Mouse (Mus musculus) thymus, adult 18-20 months (tissue): Measurements from ENCODE around the gene Nufip2.
A peak's percentile ranks its signal among the peaks of the same experiment; 100 is the strongest.
"Not testable (repeated sequence)": the region's sequence is repeated elsewhere in the genome, so short reads cannot be mapped to it uniquely, and the experiment has no call there.

Experiments used
- DNase-seq, 2 experiments: peaks; one replicate each; pipeline ENCODE4 v3.0.0; 2022; ENCODE audit warnings: mixed read lengths in 2 of 2

Nufip2 gene

GRCm38 (mm10) chr11:77719055-77719454 lies 33.1 kb downstream of the Nufip2 start:
- DNase-seq: no peak

DNA sequence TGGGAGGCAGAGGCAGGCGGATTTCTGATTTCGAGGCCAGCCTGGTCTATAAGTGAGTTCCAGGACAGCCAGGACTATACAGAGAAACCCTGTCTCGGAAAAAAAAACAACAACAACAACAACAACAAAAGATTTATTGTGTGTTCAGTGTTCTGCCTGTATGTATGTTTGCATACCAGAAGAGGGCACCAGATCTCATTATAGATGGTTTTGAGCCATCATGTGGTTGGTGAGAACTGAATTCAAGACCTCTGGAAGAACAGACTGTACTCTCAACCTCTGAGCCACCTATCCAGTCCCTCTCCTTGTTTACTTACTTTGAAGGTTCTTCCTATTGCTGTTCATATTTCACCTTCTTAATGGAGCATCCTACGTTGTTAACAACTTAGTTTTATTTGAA lies 35.4 kb downstream of the Nufip2 start:
- DNase-seq: no peak

GRCm38 (mm10) chr11:77724766-77725165 lies 38.8 kb downstream of the Nufip2 start:
- no peak for DNase-seq

DNA sequence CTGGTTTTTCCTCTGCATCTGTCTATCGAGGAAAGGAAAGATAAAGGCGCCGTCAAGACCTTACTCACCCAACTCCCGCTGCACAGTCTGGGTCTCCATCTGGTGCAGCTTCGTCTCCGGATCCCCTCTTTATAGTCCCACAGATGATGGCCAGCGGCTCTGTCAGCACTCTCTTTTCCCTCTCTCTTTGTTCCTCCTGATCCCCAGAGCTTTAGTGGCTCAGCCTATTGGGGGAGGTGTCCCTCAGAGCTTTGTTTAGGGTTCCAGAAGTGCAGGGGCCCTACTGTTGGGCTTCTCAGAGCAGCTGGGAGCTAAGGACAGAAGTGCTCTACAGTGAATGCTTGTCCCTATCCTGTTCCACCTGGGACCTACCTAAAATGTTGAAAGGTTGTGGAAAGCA lies 39.2 kb downstream of the Nufip2 start, which contains the start of gene Cryba1:
Cryba1 (minus strand) TSS at position 101 of the 400 bp plus-strand sequence.
- DNase-seq: no peak

GRCm38 (mm10) chr11:77728587-77728986 lies 42.6 kb downstream of the Nufip2 start:
- no peak for DNase-seq

DNA sequence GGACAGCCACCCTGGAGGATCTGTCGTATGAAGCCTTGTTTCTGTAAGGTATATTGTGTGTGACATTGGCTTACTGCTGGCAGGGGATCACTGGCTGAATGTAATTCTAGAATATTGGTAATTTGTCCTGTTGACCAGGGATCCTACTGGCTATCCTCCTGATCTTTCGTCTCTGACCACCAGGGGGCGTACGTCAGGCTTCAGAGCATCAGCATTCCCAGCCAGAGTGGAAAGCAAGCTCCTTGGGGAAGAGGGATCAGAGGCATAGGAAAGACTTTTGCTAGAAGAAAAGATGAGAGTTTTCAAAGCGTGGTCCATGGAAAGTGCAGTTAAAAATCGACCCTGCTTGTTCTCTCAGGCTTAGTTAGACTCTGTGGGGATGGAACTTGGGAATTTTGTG lies 51.3 kb downstream of the Nufip2 start:
- peak; percentile 21 to 30 for DNase-seq

DNA sequence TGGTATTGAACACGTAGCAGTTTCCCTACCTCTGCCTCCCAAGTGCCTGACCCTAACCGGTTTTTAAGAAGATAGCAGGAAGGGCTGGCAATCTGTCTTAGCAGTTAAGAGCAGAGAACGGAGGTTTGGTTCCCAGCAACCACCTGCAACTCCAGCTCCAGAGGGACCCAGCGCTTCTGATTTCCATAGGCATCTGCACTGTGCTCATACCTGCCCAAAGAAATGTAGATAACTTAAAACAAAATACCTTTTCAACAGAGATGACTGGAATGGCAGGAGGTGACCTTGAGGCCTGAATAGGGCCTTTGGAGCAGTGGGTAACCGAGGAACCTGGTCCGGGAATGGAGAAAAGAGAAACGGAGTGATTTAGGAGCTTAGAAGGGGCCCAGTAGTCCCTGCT lies 52.6 kb downstream of the Nufip2 start:
- no peak for DNase-seq

DNA sequence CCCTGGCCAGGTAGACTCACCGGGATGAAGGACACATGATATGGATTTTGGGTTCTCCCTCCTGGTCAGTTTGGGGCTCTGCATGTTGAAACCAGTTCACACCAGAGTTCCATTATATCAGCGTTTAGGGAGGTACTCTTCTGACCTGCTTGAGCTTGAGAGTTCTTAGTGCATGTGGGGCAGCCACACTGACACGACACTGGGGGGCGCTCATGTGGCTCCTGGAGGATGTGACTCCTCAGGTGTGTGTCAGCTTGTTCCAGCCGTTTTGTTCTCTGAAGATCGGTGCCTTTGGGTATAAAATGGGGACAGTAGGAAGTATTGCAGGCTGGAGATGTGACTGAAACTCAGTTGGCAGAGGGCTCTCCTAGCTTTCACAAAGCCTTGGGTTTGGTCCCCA lies 58.0 kb downstream of the Nufip2 start:
- peak; percentile 13 to 26 for DNase-seq

DNA sequence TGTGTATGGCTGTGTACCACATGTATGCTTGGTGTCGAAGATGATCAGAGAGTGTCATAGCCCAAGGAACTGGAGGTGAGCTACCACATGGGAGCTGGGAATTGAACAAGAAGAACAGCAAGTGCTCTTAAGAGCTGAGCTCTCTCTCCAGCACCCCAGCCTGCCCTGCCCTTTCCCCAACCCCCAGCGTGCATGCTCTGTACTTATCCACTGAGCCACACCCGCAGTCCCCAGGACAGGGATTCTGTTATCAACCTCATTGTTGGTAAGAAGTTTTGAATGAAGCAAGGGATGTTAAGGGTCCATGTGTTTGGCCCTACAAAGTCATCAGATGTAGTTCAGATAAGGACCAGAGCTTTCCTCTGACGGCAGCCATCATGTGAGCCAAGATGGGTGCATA lies 60.7 kb downstream of the Nufip2 start:
- DNase-seq: no peak

DNA sequence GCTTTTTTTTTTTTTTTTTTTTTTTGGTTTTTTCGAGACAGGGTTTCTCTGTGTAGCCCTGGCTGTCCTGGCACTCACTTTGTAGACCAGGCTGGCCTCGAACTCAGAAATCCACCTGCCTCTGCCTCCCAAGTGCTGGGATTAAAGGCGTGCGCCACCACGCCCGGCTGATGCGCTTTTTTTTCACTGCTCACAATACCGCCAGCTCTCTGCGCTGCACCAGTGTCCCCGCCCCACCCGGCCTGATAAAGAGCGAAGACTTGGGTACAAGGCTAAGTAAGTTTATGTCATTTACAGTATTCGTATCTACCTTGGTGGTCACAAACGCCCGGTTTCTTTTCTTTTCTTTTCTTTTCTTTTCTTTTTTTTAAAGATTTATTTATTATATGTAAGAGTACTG lies 61.1 kb downstream of the Nufip2 start:
- not testable (repeated sequence) for DNase-seq

- no peak for DNase-seq
Observed at GRCm38 (mm10) chr11:77748996-77749395, 63.0 kb downstream of the Nufip2 start.

- no peak for DNase-seq
Observed at GRCm38 (mm10) chr11:77752525-77752924, 66.6 kb downstream of the Nufip2 start.

- no peak for DNase-seq
Observed at GRCm38 (mm10) chr11:77753469-77753868, 67.5 kb downstream of the Nufip2 start.

DNA sequence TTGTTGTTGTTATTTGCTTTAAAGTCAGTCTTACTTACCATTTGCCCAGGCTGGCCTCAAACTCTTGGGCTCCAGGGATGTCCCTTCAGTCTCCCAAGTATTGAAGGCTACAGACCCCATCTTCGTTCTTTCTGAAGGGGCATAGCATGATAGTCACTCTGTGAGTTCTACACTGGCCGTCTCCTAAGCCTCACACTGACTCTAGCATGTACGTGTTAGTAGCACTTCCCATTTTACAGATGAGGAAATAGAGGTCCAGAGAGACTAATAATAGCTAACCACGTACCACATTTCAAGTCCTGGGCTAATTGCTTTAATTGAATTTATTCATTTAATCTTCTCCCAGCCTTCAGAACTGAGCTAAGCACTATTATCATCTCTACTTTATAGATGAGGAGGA lies 74.1 kb downstream of the Nufip2 start:
- DNase-seq: no peak

DNA sequence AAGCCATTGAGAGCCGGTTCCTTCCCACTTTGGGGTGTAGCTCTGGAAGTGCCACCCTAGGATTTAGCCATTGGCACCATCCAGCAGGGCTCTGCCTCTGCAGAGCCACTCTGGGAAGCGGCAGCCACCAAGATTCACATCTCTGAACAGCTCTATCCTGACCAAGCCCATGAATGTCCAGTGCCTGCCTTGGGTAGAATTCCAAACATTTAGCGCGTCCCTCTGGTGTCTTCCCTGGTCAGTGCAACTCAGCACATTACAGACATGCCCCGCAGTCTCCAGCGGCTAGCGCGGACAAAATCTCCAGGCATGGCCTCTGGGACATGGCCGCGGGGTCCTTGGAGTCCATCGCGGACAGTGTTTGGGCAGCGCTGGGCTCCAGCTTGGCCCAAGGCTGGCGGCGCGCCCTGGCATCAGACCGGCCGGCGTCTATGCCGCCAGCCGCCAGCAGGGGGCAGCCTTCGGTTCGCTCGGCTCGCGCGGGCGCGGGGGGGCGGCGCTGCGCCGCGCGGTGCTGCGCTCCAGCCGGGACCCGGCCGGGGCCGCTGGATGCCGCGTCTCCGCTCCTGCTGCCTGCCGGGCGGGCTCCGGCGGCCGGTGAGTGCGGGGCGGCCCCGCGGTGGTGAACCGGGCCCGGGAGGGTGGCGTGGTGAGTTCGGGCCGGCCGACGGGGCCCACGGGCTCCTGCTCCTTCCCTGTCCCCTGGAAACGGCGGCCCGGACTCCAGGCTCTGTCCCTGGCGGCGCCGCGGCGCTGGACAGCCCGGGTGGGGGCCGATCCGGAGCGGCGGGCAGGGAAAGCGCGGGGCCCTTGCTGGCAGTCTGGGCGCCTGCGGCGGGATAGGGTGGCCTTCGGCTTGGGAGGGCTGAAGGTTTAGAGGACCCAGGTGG lies 77.1 kb downstream of the Nufip2 start, which contains the start of gene Myo18a:
Myo18a (plus strand) TSS at position 464 of the 890 bp plus-strand sequence.
- DNase-seq: peak; percentile 44 to 56

GRCm38 (mm10) chr11:77763673-77764340 lies 77.9 kb downstream of the Nufip2 start:
- DNase-seq: no peak

DNA sequence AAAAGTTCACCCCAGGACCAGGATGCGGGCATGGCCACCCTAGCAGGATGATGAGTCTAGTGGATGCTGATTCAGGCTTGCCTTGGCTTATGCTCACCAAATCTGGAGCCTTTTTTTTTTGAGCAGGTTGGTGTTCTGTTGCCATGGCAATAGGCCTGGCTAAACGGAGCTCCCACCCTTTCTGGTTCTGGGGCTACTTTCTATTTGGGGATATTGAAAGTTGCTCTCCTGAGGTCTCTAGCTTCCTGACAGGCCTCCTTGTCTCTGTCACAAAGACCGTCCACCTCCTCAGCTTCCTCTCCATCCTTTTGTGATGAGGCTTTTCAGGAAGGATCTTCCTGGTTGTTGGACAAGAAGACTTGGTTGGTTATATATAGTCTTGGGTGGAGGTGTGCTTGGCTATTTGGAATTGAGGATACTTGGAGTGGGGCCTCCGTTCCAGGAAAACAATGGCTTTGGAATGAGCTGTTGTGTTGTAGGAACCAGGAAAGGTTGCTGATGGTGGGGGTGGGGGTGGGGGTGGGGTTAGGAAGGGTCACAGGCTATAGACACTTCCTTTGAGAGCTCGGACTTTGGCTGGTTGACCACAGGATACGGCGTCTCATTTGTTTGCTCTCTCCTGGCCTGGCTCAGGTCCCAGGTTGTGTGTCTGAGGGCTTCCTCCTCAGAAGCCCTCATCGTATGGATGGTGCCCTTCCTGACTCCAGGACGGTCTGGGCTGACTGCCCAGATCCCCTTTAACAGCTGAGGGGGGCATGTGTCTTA lies 78.9 kb downstream of the Nufip2 start:
- no peak for DNase-seq

GRCm38 (mm10) chr11:77765459-77765777 lies 79.5 kb downstream of the Nufip2 start:
- DNase-seq: no peak

DNA sequence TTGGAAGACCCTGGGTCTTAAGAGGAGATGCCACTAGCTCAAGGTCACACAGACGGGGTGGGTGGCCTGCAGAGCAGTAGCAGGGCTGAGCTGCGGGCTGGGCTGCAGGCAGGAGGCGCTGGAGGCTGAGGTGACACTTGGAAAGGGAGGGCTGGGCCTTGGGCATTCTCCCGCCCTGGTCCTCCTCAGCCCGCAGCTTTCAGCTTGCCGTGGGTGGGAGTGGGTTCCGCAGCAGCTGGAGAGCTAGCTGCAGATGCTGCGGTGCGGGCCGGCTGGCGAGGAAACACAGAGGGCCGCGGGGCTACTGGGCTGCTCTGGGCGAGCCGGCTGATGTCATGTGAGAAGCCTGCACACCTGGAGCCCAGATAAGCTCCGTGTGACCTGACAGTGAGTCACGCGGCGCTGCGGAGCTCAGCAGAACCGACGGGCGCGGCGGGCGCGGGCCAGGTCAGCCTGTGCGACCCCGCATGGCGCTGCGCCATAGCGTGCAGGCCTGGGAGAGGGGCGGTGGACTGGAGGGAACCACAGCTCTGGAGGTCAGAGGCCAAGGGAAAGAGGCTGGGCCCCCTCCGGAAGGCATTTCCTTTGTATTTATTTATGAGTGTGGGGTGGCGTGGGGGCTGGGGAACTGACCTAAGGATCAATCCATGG lies 80.5 kb downstream of the Nufip2 start:
- DNase-seq: peak in 1 of 2 experiments; percentile 46

GRCm38 (mm10) chr11:77769496-77769895 lies 83.5 kb downstream of the Nufip2 start:
- no peak for DNase-seq

DNA sequence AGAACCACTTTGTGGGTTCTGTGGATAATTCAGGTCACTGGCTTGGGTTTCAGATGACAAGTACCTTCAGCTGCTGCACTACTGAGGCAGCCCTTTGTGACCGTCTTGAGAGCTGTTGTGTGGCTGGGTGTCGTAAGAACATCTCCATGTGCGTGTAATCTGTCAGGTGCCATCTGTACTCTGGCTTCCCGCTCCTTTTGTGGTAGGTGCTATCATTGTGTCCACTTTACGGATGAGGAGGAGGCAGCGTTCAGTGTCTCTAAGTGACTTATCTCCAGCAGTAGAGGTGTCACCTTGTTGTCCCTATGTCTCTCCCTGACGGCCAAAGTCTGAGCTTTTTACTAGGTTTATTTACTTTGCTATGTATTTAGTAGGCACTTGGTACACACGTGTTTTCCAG lies 84.4 kb downstream of the Nufip2 start:
- DNase-seq: no peak

DNA sequence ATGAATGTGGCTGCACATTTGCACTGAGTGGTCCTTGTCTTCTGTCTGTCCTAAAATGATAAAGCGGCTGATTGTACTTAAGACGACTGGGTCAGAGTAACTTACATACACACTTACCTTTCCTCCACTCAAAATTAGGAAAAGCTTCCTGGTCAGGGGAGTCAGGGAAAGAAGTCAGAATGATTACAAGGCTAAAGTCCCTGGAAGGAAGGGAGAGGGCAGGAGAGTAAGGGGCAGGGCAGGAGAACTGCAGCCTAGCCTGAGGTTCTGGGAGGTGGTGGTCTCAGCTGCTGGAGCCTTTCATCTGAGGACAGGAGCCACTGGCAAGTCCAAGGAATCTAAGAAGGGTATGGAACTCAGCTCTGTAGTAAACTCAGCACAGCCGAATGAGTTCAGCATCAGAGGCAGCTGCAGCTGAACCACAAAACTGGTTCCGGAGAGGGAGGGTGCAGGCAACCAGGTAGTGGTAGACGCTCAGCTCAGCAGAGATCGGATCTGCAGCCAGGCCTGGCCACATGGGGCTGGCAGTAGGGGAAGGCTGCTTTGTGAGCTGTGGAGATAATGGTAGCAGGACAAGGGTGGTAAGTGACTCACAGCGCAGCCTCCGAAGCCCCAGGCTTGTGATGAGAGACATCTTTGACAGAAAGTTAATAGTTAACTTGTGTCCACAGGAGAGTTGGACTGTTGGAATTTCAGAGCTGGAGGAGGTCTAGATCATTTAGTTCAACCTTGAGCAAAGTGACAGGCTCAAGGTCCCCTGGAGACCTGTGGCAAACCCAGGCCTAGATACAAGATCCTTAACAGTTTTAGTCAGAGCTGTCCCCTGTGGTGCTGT lies 86.1 kb downstream of the Nufip2 start:
- peak in 1 of 2 experiments; percentile 20 for DNase-seq
